Mouse (Mus musculus) ES-Bruce4 (cell line): ENCODE data around the gene Grhpr. TPM values are rescaled to one million over a fixed set of nuclear protein-coding genes. Genes with fewer than 3 reads are reported as not detected.

Source experiments
- H3K27ac ChIP-seq: 2 replicates; pipeline ENCODE4 v1.5.1; 2012; ENCODE audit warnings: low read length, inconsistent platforms; ENCODE audit not compliant: insufficient read depth
- H3K27me3 ChIP-seq: 2 replicates; pipeline ENCODE4 v1.6.1; 2012; ENCODE audit warnings: mild to moderate bottlenecking, low read length, inconsistent platforms; ENCODE audit not compliant: control insufficient read depth, poor library complexity, insufficient read depth, severe bottlenecking
- H3K36me3 ChIP-seq: 2 replicates; pipeline ENCODE4 v1.6.1; 2012; ENCODE audit warnings: inconsistent platforms, mild to moderate bottlenecking, low read length, moderate library complexity; ENCODE audit not compliant: control insufficient read depth, poor library complexity, insufficient read depth, severe bottlenecking
- H3K4me1 ChIP-seq: one replicate; pipeline ENCODE4 v1.8.1; 2011; ENCODE audit warnings: low read length; ENCODE audit not compliant: control insufficient read depth, insufficient read depth
- H3K4me3 ChIP-seq: 2 replicates; pipeline ENCODE4 v1.5.1; 2011; ENCODE audit warnings: low read depth, mild to moderate bottlenecking, low read length
- H3K9ac ChIP-seq: 2 replicates; pipeline ENCODE4 v1.6.1; 2012; ENCODE audit warnings: low read depth, mild to moderate bottlenecking, inconsistent platforms; ENCODE audit not compliant: poor library complexity, severe bottlenecking
- H3K9me3 ChIP-seq: replicated peaks from 2 replicates; pipeline ENCODE4 v1.6.1; 2012; ENCODE audit warnings: mild to moderate bottlenecking, low read length, inconsistent platforms; ENCODE audit not compliant: control insufficient read depth, poor library complexity, insufficient read depth, severe bottlenecking
- CTCF ChIP-seq: IDR thresholded peaks from one replicate; pipeline ENCODE4 v1.8.1; 2011; ENCODE audit warnings: low read depth, low read length
- EP300 ChIP-seq: IDR thresholded peaks from 2 replicates; pipeline ENCODE4 v1.6.1; 2011; ENCODE audit warnings: low read depth, low read length; ENCODE audit not compliant: insufficient read depth
- POLR2A ChIP-seq: IDR thresholded peaks from one replicate; pipeline ENCODE4 v1.8.1; 2011; ENCODE audit warnings: low read length; ENCODE audit not compliant: insufficient read depth
- polyA plus RNA-seq: library from polyadenylated mRNA; stranded (reverse); fragments of >200 nt; gene quantifications from 2 replicates; pipeline ENCODE4 v1.2.4, GENCODE M21; 2011; ENCODE audit warnings: low read depth; ENCODE audit not compliant: missing spikeins, insufficient read depth, insufficient read length

Gene Grhpr
- polyA plus RNA-seq, 1 experiment = 26.8 TPM

GRCm38 (mm10) chr4:44976026-44976615 is 5.1 kb upstream of the Grhpr start:
- no peaks in the 10 kb centered on the region for H3K27me3 ChIP-seq
- H3K9me3 ChIP-seq = no peaks in the 10 kb centered on the region
- peaks cover 2% of the 10 kb centered on the region for H3K4me1 ChIP-seq
- H3K36me3 ChIP-seq = no peaks in the 10 kb centered on the region
- no peak overlapping the region for H3K4me3 ChIP-seq
- TF ChIP-seq CTCF = no peak
- TF ChIP-seq EP300 = no peak
- no peak for TF ChIP-seq POLR2A
- no peak overlapping the region for H3K9ac ChIP-seq
- H3K27ac ChIP-seq = no peak overlapping the region

GRCm38 (mm10) chr4:44976921-44977710 is 4.1 kb upstream of the Grhpr start:
- no peak for TF ChIP-seq POLR2A
- TF ChIP-seq CTCF = peak; percentile 60

GRCm38 (mm10) chr4:44978175-44978574 is 3.0 kb upstream of the Grhpr start:
- H3K9me3 ChIP-seq = no peaks in the 10 kb centered on the region
- H3K36me3 ChIP-seq = no peaks in the 10 kb centered on the region
- no peak overlapping the region for H3K27ac ChIP-seq
- no peaks in the 10 kb centered on the region for H3K27me3 ChIP-seq
- no peak overlapping the region for H3K9ac ChIP-seq
- peaks cover 9% of the 10 kb centered on the region for H3K4me1 ChIP-seq
- H3K4me3 ChIP-seq = no peak overlapping the region
- TF ChIP-seq CTCF = no peak
- TF ChIP-seq POLR2A = no peak
- no peak for TF ChIP-seq EP300

More at GRCm38 (mm10) chr4:44976921-44977710, 4.1 kb upstream of the Grhpr start:
- no peaks in the 10 kb centered on the region for H3K27me3 ChIP-seq
- no peaks in the 10 kb centered on the region for H3K36me3 ChIP-seq
- no peak overlapping the region for H3K27ac ChIP-seq
- peaks cover 2% of the 10 kb centered on the region for H3K4me1 ChIP-seq
- H3K9ac ChIP-seq = no peak overlapping the region
- no peak overlapping the region for H3K4me3 ChIP-seq
- H3K9me3 ChIP-seq = no peaks in the 10 kb centered on the region

GRCm38 (mm10) chr4:44979794-44980338 is 1.3 kb upstream of the Grhpr start:
- H3K27ac ChIP-seq = no peak overlapping the region
- no peak for TF ChIP-seq EP300
- no peaks in the 10 kb centered on the region for H3K36me3 ChIP-seq
- peaks cover 7% of the 10 kb centered on the region for H3K4me1 ChIP-seq
- no peaks in the 10 kb centered on the region for H3K27me3 ChIP-seq
- H3K4me3 ChIP-seq = no peak overlapping the region
- H3K9ac ChIP-seq = no peak overlapping the region
- H3K9me3 ChIP-seq = no peaks in the 10 kb centered on the region

GRCm38 (mm10) chr4:44981974-44982287 is 736 bp downstream of the Grhpr start:
- Histone ChIP-seq H3K27me3 (no peaks in the 10 kb centered on the region), H3K4me3 (peak overlapping the region; percentile 84), H3K36me3 (no peaks in the 10 kb centered on the region), H3K9me3 (no peaks in the 10 kb centered on the region), H3K4me1 (peaks cover 7% of the 10 kb centered on the region), H3K27ac (no peak overlapping the region), H3K9ac (peak overlapping the region; percentile 60)
- TF ChIP-seq EP300 = no peak
- TF ChIP-seq POLR2A = no peak
- no peak for TF ChIP-seq CTCF

- H3K4me3 ChIP-seq = no peak overlapping the region
- H3K9me3 ChIP-seq = no peaks in the 10 kb centered on the region
- H3K36me3 ChIP-seq = no peaks in the 10 kb centered on the region
- no peak overlapping the region for H3K27ac ChIP-seq
- no peak overlapping the region for H3K9ac ChIP-seq
- TF ChIP-seq EP300 = no peak
- no peak for TF ChIP-seq POLR2A
- TF ChIP-seq CTCF = no peak
- H3K4me1 ChIP-seq = peaks cover 7% of the 10 kb centered on the region
- H3K27me3 ChIP-seq = no peaks in the 10 kb centered on the region
Measured at GRCm38 (mm10) chr4:44982440-44983130, 1.4 kb downstream of the Grhpr start.
